Mouse (Mus musculus): ENCODE measurements around the gene Ggt6. TPM values are rescaled to one million over a fixed set of nuclear protein-coding genes. Genes with fewer than 3 reads are reported as not detected.

Ggt6 gene
- polyA plus RNA-seq, 3 experiments from 2014 or later, result not detected

- ATAC-seq, result peak; percentile 12
These were observed 5.3 kb downstream of the Ggt6 start for GRCm38 (mm10) chr11:72440597-72440964.

GRCm38 (mm10) chr11:72440965-72441664 is 5.8 kb downstream of the Ggt6 start, which contains the start of gene Mybbp1a:
Gene Mybbp1a, plus strand, starts transcription at chr11:72441355.
- ATAC-seq, result peak; percentile 98

- ATAC-seq, result no peak
These were observed 11.2 kb downstream of the Ggt6 start for GRCm38 (mm10) chr11:72446311-72447105.

GRCm38 (mm10) chr11:72447475-72447874 is 12.1 kb downstream of the Ggt6 start:
- ATAC-seq, result no peak

- no peak for ATAC-seq
These were observed 16.9 kb downstream of the Ggt6 start for GRCm38 (mm10) chr11:72452140-72452665.

- ATAC-seq, result no peak
These were observed 18.0 kb downstream of the Ggt6 start for GRCm38 (mm10) chr11:72453105-72453953.

GRCm38 (mm10) chr11:72455694-72456093 is 20.4 kb downstream of the Ggt6 start:
- no peak for ATAC-seq

- ATAC-seq, result no peak
These were observed 22.7 kb downstream of the Ggt6 start for GRCm38 (mm10) chr11:72457995-72458496.

- no peak for ATAC-seq
These were observed 23.2 kb downstream of the Ggt6 start for GRCm38 (mm10) chr11:72458502-72458901.

GRCm38 (mm10) chr11:72461500-72461981 is 26.2 kb downstream of the Ggt6 start:
- no peak for ATAC-seq

GRCm38 (mm10) chr11:72464821-72465220 is 29.5 kb downstream of the Ggt6 start:
- no peak for ATAC-seq

GRCm38 (mm10) chr11:72465978-72466693 is 30.8 kb downstream of the Ggt6 start:
- ATAC-seq, result no peak

GRCm38 (mm10) chr11:72466694-72467507 is 31.6 kb downstream of the Ggt6 start:
- ATAC-seq, result no peak

- ATAC-seq, result no peak
These were observed 33.2 kb downstream of the Ggt6 start for GRCm38 (mm10) chr11:72468525-72468924.

GRCm38 (mm10) chr11:72469217-72469616 is 33.9 kb downstream of the Ggt6 start:
- no peak for ATAC-seq

GRCm38 (mm10) chr11:72470004-72470403 is 34.7 kb downstream of the Ggt6 start:
- ATAC-seq, result no peak

GRCm38 (mm10) chr11:72471381-72471780 is 36.1 kb downstream of the Ggt6 start:
- ATAC-seq, result no peak

GRCm38 (mm10) chr11:72473540-72473939 is 38.2 kb downstream of the Ggt6 start:
- no peak for ATAC-seq

GRCm38 (mm10) chr11:72474926-72475325 is 39.6 kb downstream of the Ggt6 start:
- no peak for ATAC-seq

- ATAC-seq, result no peak
These were observed 40.1 kb downstream of the Ggt6 start for GRCm38 (mm10) chr11:72475408-72475807.
